Mouse (Mus musculus) left cerebral cortex, adult 6 months (tissue): ENCODE data around the gene D17Wsu92e. TPM values are rescaled to one million over a fixed set of nuclear protein-coding genes. Genes with fewer than 3 reads are reported as not detected.

Experiments
- long read RNA-seq, 2 experiments: library from polyadenylated mRNA; unstranded; transcript quantifications; one replicate each; pipeline ENCODE4 v2.0.0; 2019 to 2020
- polyA plus RNA-seq: library from polyadenylated mRNA; unstranded; fragments of <200 nt; fragmentation: Nextera tagmentation; gene quantifications from 2 replicates; pipeline ENCODE4 v1.2.3, GENCODE M21; 2021

D17Wsu92e gene
- 26.9 and 31.5 TPM in 2 replicates for polyA plus RNA-seq
- long read RNA-seq, experiment 1, transcript D17Wsu92e-203 (5 exons, 3,892 nt): major isoform, 16 of 163 reads
- long read RNA-seq, experiment 1, transcript D17Wsu92e-202 (5 exons, 3,573 nt): minor isoform, 9 of 163 reads
- long read RNA-seq, experiment 1, partial matches to known transcripts: 133 of 163 reads
- long read RNA-seq, experiment 1, other reads (novel, unspliced or antisense): 3 of 163 reads
- long read RNA-seq, experiment 2, partial matches to known transcripts: 75 of 77 reads
- long read RNA-seq, experiment 2, other reads (novel, unspliced or antisense): 0 of 77 reads

GRCm38 (mm10) chr17:27820568-27821406, at the start of gene D17Wsu92e:
Gene D17Wsu92e (minus strand): TSS chr17:27820648.

GRCm38 (mm10) chr17:27856265-27856797, 35.9 kb upstream of the D17Wsu92e start, which contains the start of gene Uhrf1bp1:
Gene Uhrf1bp1 (plus strand): TSS chr17:27856441.

GRCm38 (mm10) chr17:27837850-27838249, 17.4 kb upstream of the D17Wsu92e start, which contains the start of gene Snrpc:
Gene Snrpc (plus strand): TSS chr17:27838150.

GRCm38 (mm10) chr17:27728770-27729169, 91.7 kb downstream of the D17Wsu92e start, which contains the start of gene Spdef:
Gene Spdef (minus strand): TSS chr17:27728955.

Other genes starting within 250 kb of the D17Wsu92e start
- gene Nudt3, start 197.2 kb downstream of the D17Wsu92e start, polyA plus RNA-seq: 602 and 673 TPM in 2 replicates
- not detected in 2 replicates for gene RPS10-NUDT3, start 185.4 kb downstream of the D17Wsu92e start, polyA plus RNA-seq
- 1,411 and 1,468 TPM in 2 replicates for gene Rps10, start 184.0 kb downstream of the D17Wsu92e start, polyA plus RNA-seq
- gene Pacsin1, start 165.1 kb downstream of the D17Wsu92e start, polyA plus RNA-seq: 351 and 352 TPM in 2 replicates
- gene Spdef, start 91.7 kb downstream of the D17Wsu92e start, polyA plus RNA-seq: 0.10 TPM in 1 of 2 replicates, not detected in the other
- 58.4 and 123 TPM in 2 replicates for gene Snrpc, start 17.5 kb upstream of the D17Wsu92e start, polyA plus RNA-seq
- 4.1 and 6.5 TPM in 2 replicates for gene Uhrf1bp1, start 35.8 kb upstream of the D17Wsu92e start, polyA plus RNA-seq
- 5.2 and 6.0 TPM in 2 replicates for gene Anks1, start 88.7 kb upstream of the D17Wsu92e start, polyA plus RNA-seq
- gene Taf11, start 89.2 kb upstream of the D17Wsu92e start, polyA plus RNA-seq: 46.1 and 50.7 TPM in 2 replicates